Mouse (Mus musculus) gastrocnemius, postnatal 14 days (tissue): ENCODE measurements around the gene Sgms1. TPM values are rescaled to one million over a fixed set of nuclear protein-coding genes. Genes with fewer than 3 reads are reported as not detected.
A peak's percentile ranks its signal among the peaks of the same experiment; 100 is the strongest.
"Not testable (repeated sequence)": the region's sequence is repeated elsewhere in the genome, so short reads cannot be mapped to it uniquely, and the experiment has no call there.

Experiments
- DNase-seq: peaks from one replicate; pipeline ENCODE4 v3.0.0; 2021; ENCODE audit warnings: mixed read lengths
- intact Hi-C: fragments of 180-260 bp; cut with DNase I; formaldehyde crosslinking; loops from one replicate; pipeline ENCODE4 v1.15.1; 2025; ENCODE audit warnings: low total_unique reads
- total RNA-seq, 2 experiments: library from RNA; stranded (reverse); gene quantifications; 2 replicates each; pipeline ENCODE4 v1.2.3; 2021

The Sgms1 gene
- total RNA-seq, 2 experiments from 2014 or later = 35.2 to 55.0 TPM

DNA sequence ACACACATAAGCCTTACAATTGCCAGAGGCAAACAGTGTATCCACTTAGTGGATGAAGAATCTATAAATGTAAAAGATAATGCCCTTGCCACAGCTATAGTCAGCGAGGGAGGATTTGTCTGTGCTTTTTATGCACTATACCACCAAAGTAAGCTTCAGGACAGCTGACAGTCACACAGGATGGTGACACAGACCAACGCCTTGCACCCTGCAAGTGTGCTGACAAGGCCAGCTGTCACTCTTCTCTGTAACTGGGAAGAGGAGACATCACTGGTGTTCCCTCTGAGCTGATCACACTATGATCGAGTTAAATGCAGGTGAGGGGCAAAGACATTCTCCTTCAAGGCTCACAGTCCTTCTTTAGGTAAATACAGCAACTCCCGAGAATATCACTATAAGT, 56.0 kb downstream of the Sgms1 start:
- DNase-seq = no peak
- intact Hi-C loops = no loop called here

DNA sequence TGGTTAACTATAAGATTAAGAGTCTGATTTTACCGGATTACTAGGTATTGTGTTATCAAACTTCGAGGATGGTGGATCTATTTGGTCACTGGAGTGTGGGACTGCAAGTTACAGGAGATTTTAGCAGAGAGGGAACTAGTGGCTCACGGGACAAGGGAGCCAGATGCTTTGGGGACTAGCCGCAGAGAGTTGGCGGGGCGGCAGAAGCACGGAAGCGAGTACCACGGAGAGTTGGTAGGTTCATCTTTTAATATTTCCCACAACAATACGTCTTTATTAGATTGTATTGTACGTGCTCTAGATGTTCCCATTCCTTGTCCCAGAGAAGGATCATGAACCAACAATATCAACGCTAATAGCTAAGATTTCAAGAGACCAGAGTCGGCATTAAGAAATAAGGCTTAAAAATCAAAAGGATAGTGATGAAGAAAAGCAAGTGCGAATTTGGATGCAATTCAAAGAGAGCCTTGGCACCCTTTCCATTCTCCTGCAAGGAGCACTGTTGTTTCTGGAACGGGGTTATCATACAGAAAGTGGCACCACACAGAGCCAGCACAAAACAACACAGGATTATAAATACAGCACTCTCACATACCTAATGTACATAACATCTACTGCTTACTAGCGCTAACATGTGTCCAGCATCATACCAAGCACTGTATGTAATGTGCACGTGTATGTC, 56.6 kb downstream of the Sgms1 start:
- intact Hi-C loops = no loop called here
- DNase-seq = no peak

DNA sequence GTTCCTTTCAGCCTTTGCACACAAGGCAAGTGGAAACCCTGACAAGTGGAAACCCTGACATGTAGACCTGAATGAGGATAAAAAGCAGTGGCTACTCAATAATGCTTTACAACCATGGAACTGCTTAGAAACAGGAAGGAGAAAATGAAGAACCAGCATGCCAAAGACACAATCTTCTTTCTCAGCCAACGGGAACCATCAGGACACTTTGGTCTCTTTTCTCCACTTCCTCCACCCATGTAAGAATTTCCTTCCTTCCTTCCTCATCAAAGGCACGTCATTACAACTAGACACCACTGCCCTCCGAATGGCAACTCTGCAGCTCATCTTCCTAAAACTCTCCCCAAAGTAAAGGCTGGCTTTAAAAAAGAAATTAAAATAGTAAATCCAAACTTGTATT, 59.3 kb downstream of the Sgms1 start:
- intact Hi-C loops = no loop called here
- no peak for DNase-seq

DNA sequence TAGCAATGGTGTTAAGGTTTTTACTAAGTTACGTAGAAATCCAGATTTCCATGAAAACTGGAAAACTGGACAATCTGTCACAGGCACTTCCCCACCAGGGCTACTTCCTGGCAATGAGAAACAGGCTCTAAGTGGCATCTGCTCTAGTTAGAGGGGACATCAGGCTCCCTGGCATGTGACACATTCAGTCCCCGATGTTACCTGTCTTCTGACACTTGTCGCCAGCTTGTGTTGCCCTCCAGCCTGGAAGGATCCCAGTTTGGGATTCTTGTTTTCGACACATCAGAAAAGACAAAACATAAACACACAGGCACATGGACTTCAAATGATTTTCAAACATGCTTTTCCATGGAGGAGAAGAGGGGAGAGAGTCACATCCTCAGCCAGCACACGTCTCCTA, 60.0 kb downstream of the Sgms1 start:
- intact Hi-C loops = no loop called here
- no peak for DNase-seq

DNA sequence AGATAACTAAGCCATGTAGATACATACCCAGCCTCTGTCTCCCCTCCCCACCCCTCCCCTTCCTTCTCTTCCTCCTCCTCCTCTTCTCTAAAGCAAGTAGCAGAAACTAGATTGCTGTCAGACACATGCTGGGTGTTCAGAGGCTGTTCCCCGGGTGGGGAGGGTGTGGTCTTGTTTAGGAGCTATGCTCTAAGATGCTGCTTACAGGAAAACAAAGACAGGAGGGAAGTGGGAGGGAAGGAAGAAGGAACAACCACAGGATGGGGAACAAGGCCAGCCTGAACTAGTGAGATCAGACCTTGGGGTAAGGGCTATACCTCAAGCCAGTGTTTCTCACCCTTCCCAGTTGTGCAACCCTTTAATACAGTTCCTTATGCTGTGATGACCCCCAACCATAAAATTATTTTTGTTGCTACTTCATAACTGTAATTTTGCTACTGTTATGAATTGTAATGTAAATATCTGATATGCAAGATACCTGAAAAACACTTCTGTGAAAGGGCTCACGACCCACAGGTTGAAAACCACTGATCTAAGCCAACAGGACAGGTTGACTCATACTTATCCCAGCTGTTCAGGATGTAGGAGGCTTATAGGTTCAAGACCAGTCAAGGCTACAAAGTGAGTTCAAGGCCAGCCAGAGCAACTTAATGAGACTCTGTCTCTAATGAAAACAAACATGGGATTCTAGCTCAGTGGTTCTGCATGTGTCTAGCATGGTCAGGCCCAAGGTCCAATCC, 61.3 kb downstream of the Sgms1 start:
- no peak for DNase-seq
- intact Hi-C loops = no loop called here

DNA sequence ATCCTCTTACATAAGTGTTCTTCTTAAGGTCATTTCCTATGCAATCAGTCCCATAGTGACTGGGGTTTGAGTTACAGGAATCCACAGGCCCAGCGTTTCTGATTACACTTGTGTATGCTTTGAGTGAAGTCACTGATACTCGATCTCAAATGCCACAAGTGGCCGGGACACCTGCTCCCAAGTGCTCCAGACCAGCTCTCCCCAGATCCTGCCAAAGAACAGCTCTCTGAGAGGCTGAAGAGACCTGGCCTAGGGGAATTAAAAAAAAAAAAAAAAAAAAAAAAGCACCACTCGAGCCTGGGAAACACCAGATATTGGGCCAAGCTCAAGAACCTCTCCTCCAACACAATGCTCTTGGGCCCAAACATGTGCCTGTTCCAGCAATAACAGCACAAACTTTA, 62.9 kb downstream of the Sgms1 start:
- DNase-seq = peak; percentile 61
- intact Hi-C loops = no loop called here

DNA sequence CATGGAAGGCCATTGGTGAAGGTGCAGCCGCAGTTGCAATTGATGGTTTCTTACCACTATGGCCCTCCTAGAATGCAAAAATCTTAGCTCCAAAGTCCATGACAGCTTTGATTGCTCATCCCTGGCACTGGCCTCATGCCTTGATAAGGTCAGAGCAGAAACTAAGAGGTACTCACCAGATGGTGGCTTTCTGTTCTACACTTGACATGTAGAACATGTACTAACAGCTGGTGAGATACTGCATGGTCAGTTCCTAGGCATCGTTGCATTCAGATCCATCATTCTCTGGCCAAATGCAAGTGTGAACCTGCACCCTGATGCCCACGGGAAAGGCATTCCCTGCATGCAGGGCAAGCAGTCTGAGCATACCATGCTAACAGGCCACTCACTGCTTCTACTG, 63.4 kb downstream of the Sgms1 start:
- intact Hi-C loops = no loop called here
- no peak for DNase-seq

DNA sequence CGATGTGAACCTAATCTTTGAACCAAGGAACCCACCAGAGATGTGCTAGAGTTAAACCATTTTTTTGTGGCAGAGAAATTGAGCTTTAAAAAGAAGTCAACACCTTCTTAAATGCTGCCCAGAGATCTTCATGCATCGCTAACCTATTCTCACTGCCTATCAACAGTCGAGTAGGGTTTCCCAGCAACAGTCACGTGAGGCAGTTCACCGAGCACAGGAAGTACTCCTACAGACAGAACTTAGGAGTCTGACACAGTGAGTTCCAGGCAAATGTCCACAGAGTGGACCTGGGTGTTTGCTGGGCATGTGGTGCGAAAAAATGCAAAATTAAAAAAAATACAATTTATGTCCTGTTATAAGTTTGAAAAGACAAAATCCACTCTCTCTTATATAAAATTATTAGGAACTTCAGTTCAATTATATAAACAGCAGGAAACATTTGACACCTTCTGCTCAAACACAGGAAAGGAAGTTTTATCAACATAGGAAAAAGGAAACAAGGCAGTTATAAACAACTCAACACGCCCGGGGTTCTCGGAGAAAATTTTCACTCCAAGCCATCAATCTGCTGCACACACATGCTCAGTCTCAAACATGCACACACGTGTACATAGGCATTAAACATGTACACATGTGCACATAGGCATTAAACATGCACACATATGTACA, 64.3 kb downstream of the Sgms1 start:
- no peak for DNase-seq
- intact Hi-C loops = no loop called here

DNA sequence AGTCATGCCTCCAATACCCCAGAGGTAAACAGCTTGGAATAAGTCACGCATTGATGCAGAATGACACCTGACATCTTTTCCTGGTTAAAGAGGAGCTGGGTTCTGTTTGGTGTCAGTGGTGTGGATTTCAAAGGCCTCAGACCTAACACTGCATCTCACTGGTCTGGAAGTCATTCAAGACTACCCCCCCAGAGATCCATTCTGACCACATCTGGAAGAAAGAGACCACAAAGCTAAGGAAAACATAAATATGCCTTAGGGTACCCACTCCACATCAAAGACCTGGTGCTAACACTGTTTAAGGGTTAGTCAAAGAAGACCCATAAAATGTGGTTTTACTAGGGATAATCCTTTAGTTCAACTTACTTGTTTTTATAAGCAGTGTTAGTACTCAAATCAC, 65.0 kb downstream of the Sgms1 start:
- no peak for DNase-seq
- intact Hi-C loops = no loop called here

DNA sequence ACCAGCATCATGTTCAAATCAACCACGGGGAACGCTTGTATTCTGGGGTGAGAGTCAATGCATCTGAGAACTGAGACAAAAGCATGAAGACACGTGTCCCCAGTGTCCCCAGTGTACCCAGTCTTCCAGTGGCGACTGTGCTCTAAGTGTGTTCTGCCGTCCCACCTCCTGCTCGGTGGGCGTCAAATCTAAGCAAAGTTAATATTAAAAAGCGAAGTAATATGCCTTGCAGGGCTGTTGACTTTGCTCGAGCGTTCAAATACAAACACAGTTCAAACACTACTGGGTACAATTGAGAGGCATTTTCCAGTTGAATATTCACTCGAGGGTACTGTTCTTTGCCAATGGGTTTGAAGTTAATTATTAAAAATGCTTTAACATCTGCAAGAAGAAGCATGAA, 66.4 kb downstream of the Sgms1 start:
- no peak for DNase-seq
- intact Hi-C loops = no loop called here

DNA sequence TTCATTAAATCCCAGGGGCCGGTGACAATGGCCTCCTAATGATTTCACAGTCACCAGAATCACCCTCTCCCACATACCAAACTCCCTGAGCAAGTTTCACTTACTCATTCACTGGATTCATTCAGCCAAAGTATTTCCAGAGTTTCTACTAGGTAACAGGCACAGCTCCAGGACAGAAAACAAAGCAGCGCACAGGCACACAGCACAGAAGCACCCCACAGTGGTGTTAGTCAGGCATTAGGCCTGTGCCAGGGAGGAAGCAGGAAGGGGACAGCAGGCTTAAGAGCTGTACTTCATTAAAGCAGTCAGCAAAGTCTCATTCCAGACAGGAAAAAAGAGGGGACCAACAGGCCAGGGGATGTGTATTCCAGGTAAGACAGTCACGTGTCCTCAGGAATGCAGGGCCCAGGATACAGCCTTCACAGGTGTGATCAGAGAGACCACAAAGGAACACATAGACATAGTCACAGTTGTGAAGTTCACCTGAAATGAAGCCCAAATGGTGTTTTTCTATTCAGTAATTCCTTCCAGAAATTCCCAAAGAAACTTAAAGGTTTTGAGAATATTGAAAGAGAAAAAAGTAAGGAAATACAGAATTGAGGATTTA, 67.0 kb downstream of the Sgms1 start:
- peak; percentile 49 for DNase-seq
- intact Hi-C loops = no loop called here

DNA sequence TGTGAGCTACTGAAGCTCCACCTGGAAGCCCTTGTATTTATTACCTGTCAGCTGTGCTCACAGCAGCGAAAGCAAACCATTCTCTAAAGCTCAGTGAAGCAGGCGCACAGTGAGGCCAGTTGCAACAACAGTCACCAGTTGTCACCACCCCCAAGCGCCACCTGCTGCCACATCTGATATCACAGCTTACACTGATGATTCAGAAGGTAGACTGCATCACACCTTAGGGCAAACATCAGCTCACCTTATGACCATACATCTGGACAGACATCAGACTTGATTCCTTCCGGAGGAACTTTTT, 69.2 kb downstream of the Sgms1 start:
- intact Hi-C loops = no loop called here
- peak; percentile 53 for DNase-seq

DNA sequence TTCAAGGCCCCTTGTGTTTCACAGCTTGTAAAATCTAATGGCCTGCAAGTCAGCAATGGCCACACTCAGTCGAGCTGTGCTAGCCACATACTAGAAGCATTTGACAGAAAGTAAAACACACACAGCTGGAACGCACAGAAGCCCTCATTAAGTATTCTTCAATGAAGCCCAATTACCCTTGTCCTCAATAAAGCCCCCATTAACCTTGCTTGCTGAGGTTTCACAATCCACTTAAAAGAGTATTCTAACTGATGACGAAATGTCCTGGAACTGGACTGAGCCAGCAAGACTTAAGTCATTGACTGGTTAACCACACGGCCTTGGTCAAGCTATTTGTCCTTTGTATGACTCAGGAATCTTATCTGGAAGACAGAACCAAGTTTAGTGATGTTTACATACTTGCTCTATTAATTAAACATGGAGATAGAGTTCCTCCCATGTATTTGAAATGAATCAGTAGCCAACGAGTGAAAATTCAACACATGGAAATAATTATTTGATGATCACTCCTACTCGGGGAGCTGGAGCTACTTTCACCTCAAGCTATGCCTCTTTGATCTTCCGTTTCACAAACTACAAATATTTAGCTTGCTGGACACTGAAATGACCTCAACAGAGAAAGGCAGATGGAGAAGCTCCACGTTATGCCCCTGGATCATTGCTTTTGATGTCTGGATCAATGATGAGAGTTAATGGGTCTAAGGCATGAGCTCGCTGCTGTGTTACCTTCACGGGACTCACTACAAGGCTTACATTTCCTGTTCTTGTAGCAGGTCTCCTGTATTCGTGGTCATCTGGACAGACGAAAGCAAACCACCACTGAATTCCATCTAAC, 69.8 kb downstream of the Sgms1 start:
- intact Hi-C loops = no loop called here
- no peak for DNase-seq

DNA sequence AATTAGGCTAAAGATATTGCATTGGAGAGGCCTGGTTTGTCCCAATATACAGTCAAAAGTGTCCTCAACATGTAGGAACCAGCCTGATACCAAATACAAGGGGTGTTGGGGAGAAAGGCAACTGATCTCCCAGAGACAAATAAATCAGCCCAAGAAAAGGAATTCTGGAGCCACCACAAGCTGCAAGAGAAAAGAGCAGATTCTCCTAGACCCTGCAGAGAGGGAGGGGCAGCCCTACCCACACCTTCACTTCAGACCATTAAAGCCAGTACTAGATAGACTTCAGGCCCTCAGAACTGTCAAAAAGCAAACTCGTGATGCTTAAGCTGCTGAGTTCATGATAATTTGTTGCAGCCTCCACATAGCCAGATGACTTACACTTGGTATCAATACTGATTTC, 70.5 kb downstream of the Sgms1 start:
- intact Hi-C loops = no loop called here
- no peak for DNase-seq

DNA sequence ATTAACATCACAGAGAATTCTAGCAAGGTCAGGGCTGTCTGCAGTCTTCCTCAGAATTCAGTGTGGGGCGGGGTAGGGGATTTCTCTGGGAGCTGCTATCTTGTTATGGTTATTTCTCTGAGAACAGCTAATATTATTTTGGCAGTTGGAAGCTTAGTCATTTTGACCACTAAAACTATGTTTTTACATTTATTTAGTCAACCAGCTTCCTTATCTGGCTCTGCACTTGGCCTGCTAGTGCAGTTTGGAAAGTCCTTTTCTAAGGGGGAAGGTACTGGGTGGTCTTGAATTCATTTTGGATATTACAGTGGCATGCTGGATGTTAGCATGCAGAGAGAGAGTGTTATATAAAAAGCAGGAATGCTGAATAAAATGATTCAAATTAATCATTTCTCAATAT, 72.2 kb downstream of the Sgms1 start:
- intact Hi-C loops, DNase-seq: not testable (repeated sequence)

DNA sequence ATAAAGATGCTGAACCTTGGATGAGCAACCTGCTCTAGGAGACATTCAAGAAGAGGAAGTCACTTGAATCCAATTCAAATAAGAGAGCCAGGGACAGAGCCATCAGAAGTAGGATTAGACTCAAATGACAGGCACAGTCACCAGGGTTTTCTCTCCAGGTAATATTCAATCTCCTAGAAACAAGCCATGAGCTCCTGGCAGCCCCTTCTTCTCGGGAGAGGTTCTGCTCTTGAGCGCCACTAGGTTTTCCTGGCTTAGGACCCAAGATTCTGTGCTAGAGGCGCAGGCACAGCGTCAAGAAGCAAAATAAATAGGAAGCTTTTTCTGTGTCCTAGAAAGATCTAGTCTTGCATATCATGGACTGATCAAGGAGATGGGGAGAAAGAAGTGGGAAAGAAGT, 76.2 kb downstream of the Sgms1 start:
- intact Hi-C loops = no loop called here
- no peak for DNase-seq

DNA sequence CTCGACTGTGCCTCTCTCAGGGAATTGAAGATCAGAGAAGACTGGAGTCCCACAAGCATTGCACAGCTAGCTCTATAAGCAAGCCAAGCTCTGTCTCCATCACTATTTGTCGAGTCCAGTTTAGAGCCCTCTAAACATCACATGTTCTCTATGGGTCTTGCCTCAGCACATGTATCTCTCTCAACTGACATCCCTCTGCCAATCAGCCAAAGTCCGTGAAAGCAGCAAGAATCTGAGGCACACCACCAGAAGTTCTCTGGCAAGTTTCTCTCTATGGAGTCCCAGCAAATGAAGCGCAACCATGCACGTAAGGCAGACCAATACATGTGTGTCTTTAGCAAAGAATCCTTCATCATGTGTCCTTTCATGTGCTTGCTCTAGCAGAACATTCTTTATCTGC, 77.8 kb downstream of the Sgms1 start:
- intact Hi-C loops = no loop called here
- DNase-seq = no peak

DNA sequence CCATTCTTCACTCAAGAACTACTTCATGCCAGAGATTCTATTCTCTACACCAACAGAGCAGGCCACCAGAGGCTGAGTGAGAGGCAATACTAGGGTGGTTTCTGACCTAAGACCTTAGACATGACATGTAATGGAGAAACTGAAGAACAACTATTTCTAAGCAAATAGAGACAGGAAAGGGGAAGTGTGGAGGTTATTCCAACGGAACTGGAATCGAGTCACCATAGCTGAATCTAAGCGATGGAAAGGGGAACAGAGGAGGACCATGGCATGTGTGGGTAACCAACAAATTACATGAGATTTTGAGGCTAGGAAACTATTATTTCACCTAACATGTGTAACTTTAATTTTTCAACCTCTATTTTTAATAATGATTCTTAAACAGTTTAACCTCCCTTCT, 78.5 kb downstream of the Sgms1 start:
- DNase-seq = no peak
- intact Hi-C loops = no loop called here

DNA sequence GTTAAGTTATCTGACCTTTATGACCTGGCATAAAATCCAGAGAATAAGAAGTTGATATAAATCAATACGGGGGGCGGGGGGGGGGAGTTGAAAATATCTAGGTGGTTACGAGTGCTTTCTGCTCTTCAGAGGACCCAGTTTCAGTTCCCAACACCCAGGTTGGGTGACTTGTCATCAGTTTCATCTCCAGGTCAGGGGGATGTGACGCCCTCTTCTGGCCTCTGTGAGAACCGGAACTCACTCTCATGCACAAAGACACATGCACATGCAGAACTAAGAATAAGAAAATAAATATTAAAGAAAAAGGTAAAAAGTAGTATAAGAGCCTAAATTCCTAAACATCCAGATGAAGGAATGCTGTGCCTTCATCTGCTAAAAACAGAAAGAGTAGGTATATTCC, 79.0 kb downstream of the Sgms1 start:
- DNase-seq = no peak
- intact Hi-C loops = no loop called here

DNA sequence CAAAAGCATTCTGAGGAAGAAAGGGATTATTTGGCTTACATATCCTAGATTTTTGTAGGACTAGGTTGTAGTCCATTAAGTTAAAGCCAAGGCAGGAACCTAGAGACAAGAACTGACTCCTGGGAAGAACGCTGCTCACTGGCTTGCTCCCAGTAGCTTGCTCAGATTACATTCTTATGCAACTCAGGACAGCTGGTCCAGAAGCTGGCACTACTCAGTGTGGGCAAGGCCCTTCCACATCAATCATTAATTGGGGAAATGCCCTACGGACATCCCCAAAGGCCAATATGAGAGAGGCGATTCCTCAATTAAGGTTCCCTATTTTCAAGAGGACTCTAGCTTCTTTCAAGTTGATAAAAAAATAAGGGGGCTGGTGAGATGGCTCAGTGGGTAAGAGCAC, 80.2 kb downstream of the Sgms1 start:
- peak; percentile 67 for DNase-seq
- intact Hi-C loops = loop anchor here (10.0 kb wide), 1 partner anchor 65 kb away; no protein-coding TSS in a partner anchor
